Mouse (Mus musculus) ES-E14 (cell line): ENCODE measurements around the gene Emilin2. TPM values are rescaled to one million over a fixed set of nuclear protein-coding genes. Genes with fewer than 3 reads are reported as not detected.
A peak's percentile ranks its signal among the peaks of the same experiment; 100 is the strongest.

Experiments used
- DNase-seq: peaks from one replicate; pipeline ENCODE4 v3.0.0-alpha.2; 2013; ENCODE audit warnings: low read depth, low spot score
- H3K27ac ChIP-seq: 2 replicates; pipeline ENCODE4 v1.5.1; 2012; ENCODE audit warnings: low read depth, mild to moderate bottlenecking, low read length, moderate library complexity, mixed read lengths; ENCODE audit not compliant: poor library complexity, insufficient read depth, severe bottlenecking
- H3K36me3 ChIP-seq: 2 replicates; pipeline ENCODE4 v1.6.1; 2012; ENCODE audit warnings: mild to moderate bottlenecking, low read length, moderate library complexity, mixed read lengths; ENCODE audit not compliant: control insufficient read depth, poor library complexity, insufficient read depth, severe bottlenecking
- H3K4me1 ChIP-seq, 2 experiments: fragments of 150-350 bp in 1 of 2; sonication (generic) in 1 of 2; 2 replicates each; pipeline ENCODE4 v1.6.1; 2012; ENCODE audit warnings: low read length in 2 of 2, mild to moderate bottlenecking in 1 of 2, mixed read lengths in 1 of 2; ENCODE audit not compliant: control insufficient read depth in 2 of 2, insufficient read depth in 2 of 2, poor library complexity in 1 of 2
- H3K4me3 ChIP-seq, 2 experiments: fragments of 150-350 bp in 1 of 2; sonication (generic) in 1 of 2; 2 replicates each; pipeline ENCODE4 v1.5.1; 2012; ENCODE audit warnings: low read length in 2 of 2, low read depth in 1 of 2, mild to moderate bottlenecking in 1 of 2, mixed read lengths in 1 of 2; ENCODE audit not compliant: insufficient read depth in 1 of 2, poor library complexity in 1 of 2, severe bottlenecking in 1 of 2
- H3K9ac ChIP-seq: 2 replicates; pipeline ENCODE4 v1.6.1; 2012; ENCODE audit warnings: low read depth, mild to moderate bottlenecking, low read length, mixed read lengths; ENCODE audit not compliant: poor library complexity, insufficient read depth, severe bottlenecking
- H3K9me3 ChIP-seq: fragments of 150-350 bp; sonication (generic); 2 replicates; pipeline ENCODE4 v1.6.1; 2012; ENCODE audit warnings: low read depth, mild to moderate bottlenecking, low read length; ENCODE audit not compliant: control insufficient read depth, insufficient read depth
- CHD2 ChIP-seq: IDR thresholded peaks from 2 replicates; pipeline ENCODE4 v1.6.1; 2014; ENCODE audit warnings: mild to moderate bottlenecking, low read depth, low read length, inconsistent platforms
- HCFC1 ChIP-seq: IDR thresholded peaks from 2 replicates; pipeline ENCODE4 v1.6.1; 2012; ENCODE audit warnings: low read length, inconsistent platforms, borderline replicate concordance; ENCODE audit not compliant: insufficient read depth
- MAFK ChIP-seq: IDR thresholded peaks from 2 replicates; pipeline ENCODE4 v1.6.1; 2014; ENCODE audit warnings: mild to moderate bottlenecking, low read depth, low read length, inconsistent platforms; ENCODE audit not compliant: insufficient read depth
- ZC3H11A ChIP-seq: IDR thresholded peaks from 2 replicates; pipeline ENCODE4 v1.6.1; 2012; ENCODE audit warnings: low read depth, mild to moderate bottlenecking, inconsistent platforms, low read length, borderline replicate concordance
- ZNF384 ChIP-seq: IDR thresholded peaks from 2 replicates; pipeline ENCODE4 v1.6.1; 2012; ENCODE audit warnings: low read depth, low read length, inconsistent platforms
- in situ Hi-C, 2 experiments: fragments of 600-800 bp; cut with MboI; formaldehyde crosslinking; loops; one replicate each; pipeline ENCODE4 v1.15.1; 2025; ENCODE audit warnings: low sequenced_read_pairs in 2 of 2, inconsistent platforms in 1 of 2; ENCODE audit not compliant: unreplicated experiment in 2 of 2
- total RNA-seq: library from RNA; depleted of rRNA; stranded (reverse); fragments of 300-350 nt; gene quantifications from 2 replicates; pipeline ENCODE4 v1.2.3, GENCODE M21; 2012

The Emilin2 gene
- total RNA-seq, 1 experiment: 1.0 TPM

DNA sequence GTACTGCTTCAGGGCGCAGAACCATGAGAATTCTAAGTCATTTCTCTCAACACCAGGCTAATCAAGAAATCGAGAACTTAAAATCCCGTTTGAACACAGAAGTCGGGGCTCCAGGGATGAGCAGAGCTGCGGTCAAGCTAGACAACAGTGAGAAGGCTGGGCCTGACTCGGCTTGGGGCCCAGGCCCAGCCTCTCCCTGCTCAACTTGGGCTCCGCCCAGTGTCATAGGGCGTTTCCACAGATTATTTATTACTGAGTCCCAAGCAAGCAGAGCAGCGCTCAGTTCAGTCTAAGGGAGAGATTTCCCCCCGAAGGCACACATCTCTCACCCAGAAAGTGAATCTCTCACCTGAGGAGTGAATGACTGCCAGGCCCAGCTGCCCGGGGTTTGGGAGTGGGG is 52.1 kb downstream of the Emilin2 start:
- no peaks in the 10 kb centered on the region for H3K4me1 ChIP-seq

DNA sequence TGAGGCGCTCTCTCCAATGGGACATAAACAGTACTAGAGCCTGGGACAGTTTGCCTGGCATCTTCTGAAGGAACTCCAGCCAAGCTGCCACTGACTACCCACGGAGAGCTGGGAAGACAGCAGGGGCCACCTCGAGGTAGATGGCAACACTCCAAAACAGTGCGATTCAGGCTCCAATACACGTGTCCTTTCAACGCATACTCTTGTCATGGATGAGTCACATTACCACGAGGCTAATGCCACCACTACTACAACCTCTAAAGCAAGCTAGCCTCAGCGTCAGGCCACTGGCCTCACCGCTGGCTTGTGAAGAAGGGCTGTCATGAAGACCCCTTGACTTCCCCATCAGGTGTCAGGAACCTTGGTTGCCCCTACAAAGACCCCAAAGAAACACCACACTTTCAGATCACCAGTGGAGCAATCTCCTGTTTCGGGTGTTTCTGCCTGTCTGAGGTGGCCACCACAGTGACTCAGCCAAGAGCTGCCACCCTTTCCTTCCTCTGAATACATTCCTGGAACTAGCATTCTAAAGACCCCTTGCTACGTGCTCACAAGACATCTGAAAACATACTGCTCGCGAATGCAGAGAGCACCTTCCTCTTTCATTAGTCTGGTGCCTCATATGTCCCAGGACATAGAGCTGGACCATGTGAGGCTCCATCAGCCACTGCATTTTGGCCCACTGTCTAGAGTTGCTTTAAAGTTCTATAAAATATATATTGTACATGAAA is 54.8 kb downstream of the Emilin2 start:
- in situ Hi-C loops: no loop called here
- H3K9ac ChIP-seq: no peak overlapping the region
- TF ChIP-seq ZC3H11A (no peak), MAFK (no peak), HCFC1 (no peak), CHD2 (no peak), ZNF384 (no peak)
- no peaks in the 10 kb centered on the region for H3K9me3 ChIP-seq
- no peak for DNase-seq
- no peaks in the 10 kb centered on the region for H3K36me3 ChIP-seq
- H3K4me3 ChIP-seq: no peak overlapping the region
- no peaks in the 10 kb centered on the region for H3K4me1 ChIP-seq
- no peak overlapping the region for H3K27ac ChIP-seq

More for the DNA sequence above, 52.1 kb downstream of the Emilin2 start:
- in situ Hi-C loops: no loop called here
- no peak overlapping the region for H3K27ac ChIP-seq
- H3K4me3 ChIP-seq: no peak overlapping the region
- no peak for DNase-seq
- H3K9me3 ChIP-seq: no peaks in the 10 kb centered on the region
- no peak overlapping the region for H3K9ac ChIP-seq
- H3K36me3 ChIP-seq: no peaks in the 10 kb centered on the region
- TF ChIP-seq CHD2 (no peak), HCFC1 (no peak), MAFK (no peak), ZNF384 (no peak), ZC3H11A (no peak)

DNA sequence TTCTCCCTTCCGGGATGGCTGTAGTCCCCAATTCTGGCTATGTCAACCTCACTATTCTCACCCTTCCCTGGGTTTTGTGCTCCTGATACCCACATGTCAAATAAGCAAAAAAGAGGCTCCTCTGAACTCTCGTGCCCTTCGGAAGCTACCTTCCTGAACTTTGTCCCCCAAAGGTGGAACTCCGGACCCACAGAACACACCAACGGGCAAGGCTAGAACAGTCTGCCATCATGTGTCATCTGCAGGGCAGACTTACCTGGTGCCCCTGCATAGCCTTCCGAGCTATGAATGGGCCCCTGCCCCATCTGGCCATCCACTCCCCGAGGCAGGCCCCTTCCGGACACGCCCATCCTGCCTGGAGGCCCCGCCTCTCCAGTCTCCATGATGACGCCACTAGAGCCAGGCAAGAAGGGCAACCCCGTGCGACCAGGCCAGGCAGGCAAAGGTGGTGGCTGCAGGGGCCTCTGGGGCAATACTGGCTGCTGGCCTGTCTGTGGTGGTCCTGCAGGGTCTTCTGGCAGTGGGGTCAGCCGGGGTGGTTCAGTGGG is 55.6 kb downstream of the Emilin2 start:
- DNase-seq: no peak
- no peak for TF ChIP-seq MAFK
- no peak for TF ChIP-seq ZNF384
- no peak for TF ChIP-seq ZC3H11A
- no peak for TF ChIP-seq CHD2
- no peak for TF ChIP-seq HCFC1
- Histone ChIP-seq H3K4me1 (0 out of 4 replicates have a peak, but pooled peaks cover 0 to 1% of the 10 kb centered on the region in 2 experiments), H3K9ac (peak overlapping the region; percentile 16; the same call in 1 of the 2 replicates), H3K36me3 (no peaks in the 10 kb centered on the region), H3K4me3 (peak overlapping the region in 1 of 2 experiments; percentile 34; a peak in 1 of 4 replicates), H3K9me3 (no peaks in the 10 kb centered on the region), H3K27ac (no peak overlapping the region)
- in situ Hi-C loops: no loop called here

DNA sequence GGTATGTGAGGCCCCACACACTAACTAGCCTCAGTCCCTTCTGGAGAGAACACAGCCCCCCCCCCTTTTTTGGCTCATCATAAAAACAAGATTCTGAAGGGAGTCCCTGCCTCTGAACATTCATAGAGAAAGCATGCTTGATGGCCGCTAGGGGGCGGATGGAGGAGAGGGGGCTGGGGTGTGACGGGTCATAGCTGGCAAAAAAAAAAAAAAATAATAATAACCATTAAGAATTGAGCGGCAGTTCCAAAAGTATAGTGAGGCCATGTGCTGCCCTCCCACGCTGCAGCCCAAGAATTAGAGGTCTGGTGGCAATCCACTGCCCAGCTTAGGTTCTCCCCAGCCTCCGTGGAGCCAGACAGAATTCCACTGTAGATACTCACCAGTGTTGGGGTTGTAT is 57.0 kb downstream of the Emilin2 start:
- Histone ChIP-seq H3K4me1 (0 out of 4 replicates have a peak, but pooled peaks cover 0 to 2% of the 10 kb centered on the region in 2 experiments), H3K36me3 (no peaks in the 10 kb centered on the region), H3K27ac (no peak overlapping the region), H3K9me3 (no peaks in the 10 kb centered on the region), H3K4me3 (no peak overlapping the region), H3K9ac (no peak overlapping the region)
- DNase-seq: peak; percentile 33
- in situ Hi-C loops: no loop called here
- no peak for TF ChIP-seq ZNF384
- TF ChIP-seq MAFK: no peak
